13 mouse cellular contexts compared by ENCODE assay signal in the genomic region with DNA sequence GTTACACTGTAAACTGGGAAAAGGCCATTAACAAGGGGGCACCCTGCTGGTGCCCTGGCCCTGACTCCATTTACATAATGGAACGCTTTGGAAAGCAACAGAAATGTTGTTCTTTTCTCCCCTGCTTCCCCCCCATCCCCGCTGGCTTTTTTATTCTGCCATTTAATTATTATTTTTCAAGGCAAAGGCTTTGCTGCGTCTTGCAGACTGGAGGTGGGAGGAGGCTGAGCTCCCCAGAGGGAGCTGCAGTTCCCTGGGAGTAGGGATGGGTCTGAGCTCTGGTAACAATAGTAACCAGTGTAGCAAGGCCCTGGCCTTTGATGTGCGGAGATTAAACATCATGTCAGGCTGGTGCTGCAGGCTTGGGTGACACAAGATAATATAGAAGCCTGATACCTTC.
A peak's percentile ranks its signal among the peaks of the same experiment; 100 is the strongest.
DNase-seq lines count a peak whose midpoint lies in the region; ATAC-seq lines count a peak whose summit lies in the region.
"Had no signal": no experiment of that assay in that cellular context is flagged by ENCODE, and none has a peak within 500 bp of the region (broad histone marks: within the 10 kb centered on the region; RNA-seq: fewer than 3 reads in every experiment).

No protein-coding gene starts in this region.

- peaks cover 22% of the 10 kb centered on the region for H3K4me1 ChIP-seq in embryonic facial prominence, embryonic 15.5 days
- H3K4me1 ChIP-seq in hindbrain, embryonic 16.5 days (ENCODE audit: control insufficient read depth, insufficient read depth, low read depth, low read length): peaks cover 12% of the 10 kb centered on the region
- peaks cover 7% of the 10 kb centered on the region for H3K4me1 ChIP-seq in heart, embryonic 11.5 days (ENCODE audit: control insufficient read depth, insufficient read depth, low read length)

- H3K9ac ChIP-seq in embryonic facial prominence, embryonic 15.5 days: no peak overlapping the region
- H3K9ac ChIP-seq in hindbrain, embryonic 16.5 days (ENCODE audit: low read depth, low read length): no peak overlapping the region
- H3K9ac ChIP-seq in heart, embryonic 11.5 days (ENCODE audit: low read depth, low read length): no peak overlapping the region
- H3K9ac ChIP-seq: intestine, embryonic 15.5 days; limb, embryonic 15.5 days had no signal

- H3K4me2 ChIP-seq in embryonic facial prominence, embryonic 15.5 days (replicated peaks): 0 out of 2 replicates have a peak overlapping the region, but pooled peaks have one; percentile 10
- no peak overlapping the region for H3K4me2 ChIP-seq in hindbrain, embryonic 16.5 days (ENCODE audit: low read length)
- H3K4me2 ChIP-seq in heart, embryonic 11.5 days: no peak overlapping the region
- H3K4me2 ChIP-seq: intestine, embryonic 15.5 days; limb, embryonic 15.5 days had no signal

- no peak overlapping the region for H3K4me3 ChIP-seq in embryonic facial prominence, embryonic 15.5 days (replicated peaks)
- no peak overlapping the region for H3K4me3 ChIP-seq in hindbrain, embryonic 16.5 days (ENCODE audit: low read length)
- no peak overlapping the region for H3K4me3 ChIP-seq in heart, embryonic 11.5 days (ENCODE audit: low read depth, low read length)
- H3K4me3 ChIP-seq: intestine, embryonic 15.5 days; limb, embryonic 15.5 days had no signal

- no peak for ATAC-seq in embryonic facial prominence, embryonic 15.5 days (ENCODE audit: insufficient number of reproducible peaks, low FRiP score, low TSS enrichment, low read depth)
- peak; percentile 70; the same call in 1 of the 2 replicates for ATAC-seq in hindbrain, embryonic 16.5 days
- no peak for ATAC-seq in heart, embryonic 11.5 days (replicated peaks; ENCODE audit: insufficient number of reproducible peaks, low FRiP score, low TSS enrichment)
- ATAC-seq: intestine, embryonic 15.5 days had no signal

- H3K36me3 ChIP-seq in embryonic facial prominence, embryonic 15.5 days: no peaks in the 10 kb centered on the region
- H3K36me3 ChIP-seq in hindbrain, embryonic 16.5 days (ENCODE audit: control insufficient read depth, insufficient read depth, low read length): no peaks in the 10 kb centered on the region
- no peaks in the 10 kb centered on the region for H3K36me3 ChIP-seq in heart, embryonic 11.5 days (ENCODE audit: control insufficient read depth, insufficient read depth, low read length)
- H3K36me3 ChIP-seq: G1E; intestine, embryonic 15.5 days; limb, embryonic 15.5 days had no signal

- H3K9me3 ChIP-seq in embryonic facial prominence, embryonic 15.5 days (replicated peaks): no peaks in the 10 kb centered on the region
- no peaks in the 10 kb centered on the region for H3K9me3 ChIP-seq in hindbrain, embryonic 16.5 days (ENCODE audit: control insufficient read depth, low read length)
- H3K9me3 ChIP-seq in heart, embryonic 11.5 days (replicated peaks; ENCODE audit: control insufficient read depth, low read length): no peaks in the 10 kb centered on the region
- H3K9me3 ChIP-seq: G1E; intestine, embryonic 15.5 days; limb, embryonic 15.5 days had no signal

- peak; percentile 69 for DNase-seq in embryo, embryonic 10.5 days (ENCODE audit: low spot score)
- peak; percentile 51 for DNase-seq in neural tube, embryonic 10.5 days (ENCODE audit: extremely low spot score, low spot score)
- DNase-seq in cerebellum, adult 8-10 months: no peak
- no peak for DNase-seq in right cerebral cortex, postnatal 10 days (ENCODE audit: low spot score in 2 of 2)
- DNase-seq in adrenal gland, postnatal 10 days: no peak
- DNase-seq: adrenal gland, postnatal 36 days had no signal

- 10% methylated on average over 4 of the region's 4 CpGs for WGBS in embryonic facial prominence, embryonic 15.5 days
- 4% methylated on average over 4 of the region's 4 CpGs for WGBS in hindbrain, embryonic 16.5 days
- 32% methylated on average over 4 of the region's 4 CpGs for WGBS in heart, embryonic 11.5 days (ENCODE audit: insufficient replicate concordance)

- peak overlapping the region; percentile 3; the same call in 1 of the 2 replicates for H3K27ac ChIP-seq in embryonic facial prominence, embryonic 15.5 days (replicated peaks)
- peak overlapping the region; percentile 70 for H3K27ac ChIP-seq in hindbrain, embryonic 16.5 days (ENCODE audit: low read depth, low read length)
- H3K27ac ChIP-seq in heart, embryonic 11.5 days (ENCODE audit: low read depth, low read length): no peak overlapping the region
- H3K27ac ChIP-seq: intestine, embryonic 15.5 days; macrophage had no signal

- H3K27me3 ChIP-seq in embryonic facial prominence, embryonic 15.5 days: no peaks in the 10 kb centered on the region
- H3K27me3 ChIP-seq in hindbrain, embryonic 16.5 days (replicated peaks; ENCODE audit: control insufficient read depth, insufficient read depth, low read length): no peaks in the 10 kb centered on the region
- H3K27me3 ChIP-seq in heart, embryonic 11.5 days (ENCODE audit: control insufficient read depth, insufficient read depth, low read length): no peaks in the 10 kb centered on the region
- H3K27me3 ChIP-seq: intestine, embryonic 15.5 days; limb, embryonic 15.5 days had no signal

Comparison
In these comparisons a context has a peak if more than half of its experiments do, and no peak if none do; other contexts are left out.
1. DNase-seq: peak in embryo, embryonic 10.5 days (single experiment) and neural tube, embryonic 10.5 days (single experiment); none in cerebellum, adult 8-10 months (single experiment), right cerebral cortex, postnatal 10 days (0 of 2) and adrenal gland, postnatal 10 days (single experiment).